Mouse (Mus musculus) heart, postnatal 0 days (tissue): ENCODE measurements at regions not wholly inside any gene's neighbourhood (a gene's known extent, or its start where the extent isn't known, plus 50 kb on each side); places are given as distances from the start of the nearest gene placed in this dataset.

ENCODE experiments used
- CTCF ChIP-seq: IDR thresholded peaks from 2 replicates; pipeline ENCODE4 v1.5.1; 2016; ENCODE audit warnings: antibody characterized with exemption, control low read depth, low read depth
- EP300 ChIP-seq: IDR thresholded peaks from 2 replicates; pipeline ENCODE4 v1.6.1; 2016; ENCODE audit warnings: antibody characterized with exemption, low read depth

GRCm38 (mm10) chr5:54239586-54239985, 241.3 kb downstream of the Stim2 start:
- TF ChIP-seq CTCF (no peak), EP300 (no peak)
